Mouse (Mus musculus) gastrocnemius, postnatal 10 days (tissue): ENCODE measurements around the gene Ddit4l. TPM values are rescaled to one million over a fixed set of nuclear protein-coding genes. Genes with fewer than 3 reads are reported as not detected.
"Not testable (repeated sequence)": the region's sequence is repeated elsewhere in the genome, so short reads cannot be mapped to it uniquely, and the experiment has no call there.

Experiments used
- DNase-seq: peaks from one replicate; pipeline ENCODE4 v3.0.0; 2021; ENCODE audit warnings: mixed read lengths
- microRNA-seq, 2 experiments: library from miRNA; unstranded; fragments of <30 nt; microRNA quantifications; one replicate each; pipeline ENCODE4 v1.2.0; 2021
- total RNA-seq, 2 experiments: library from RNA; stranded (reverse); gene quantifications; 2 replicates each; pipeline ENCODE4 v1.2.3; 2021

Gene Ddit4l
- total RNA-seq, 2 experiments from 2014 or later: 182 to 257 TPM

- no peak for DNase-seq
Observed at GRCm38 (mm10) chr3:137647427-137648100, 26.2 kb downstream of the Ddit4l start.

GRCm38 (mm10) chr3:137649112-137649511, 27.7 kb downstream of the Ddit4l start:
- no peak for DNase-seq

- no peak for DNase-seq
Observed at GRCm38 (mm10) chr3:137652853-137653252, 31.4 kb downstream of the Ddit4l start.

GRCm38 (mm10) chr3:137671224-137671623, 49.8 kb downstream of the Ddit4l start, which contains the start of gene Gm21962:
Gene Gm21962 (plus strand): TSS chr3:137671524.
- not testable (repeated sequence) for DNase-seq

Small RNA genes within 50 kb of the gene (microRNA-seq; reads per million reads assigned to microRNA genes)
- gene Gm22468: 0 reads per million in 2 experiments

Other genes starting within 250 kb of the Ddit4l start
- gene Gm21962, start 49.9 kb downstream of the Ddit4l start, total RNA-seq: not detected
- 100 to 1,000 TPM; 136 to 144 TPM for gene H2afz, start 242.9 kb downstream of the Ddit4l start, total RNA-seq
- 10 to 100 TPM in 1 of 2 experiments, 1 to 10 TPM in 1; 8.6 to 11.6 TPM for gene Dnajb14, start 246.1 kb downstream of the Ddit4l start, total RNA-seq